10 mouse cellular contexts compared by ENCODE assay signal in the genomic region with DNA sequence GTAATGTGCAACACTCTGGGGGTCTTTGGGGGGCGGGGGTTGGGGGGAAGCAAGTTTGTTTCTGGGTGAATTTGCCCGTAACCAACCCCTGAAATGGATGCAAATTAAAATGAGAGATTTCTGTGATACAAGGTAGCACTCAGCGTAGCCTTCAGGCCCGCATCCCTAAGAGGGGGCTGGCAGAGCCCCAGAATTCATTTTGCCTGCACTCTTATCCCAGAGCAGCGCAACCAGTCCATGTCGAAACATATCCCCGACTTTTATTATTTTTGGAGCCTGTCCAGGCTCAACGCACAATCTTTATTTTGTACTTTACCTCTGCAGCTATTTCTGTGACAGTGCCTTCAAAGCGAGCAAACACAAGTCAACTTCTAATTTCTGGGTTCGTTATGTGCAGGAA.
A peak's percentile ranks its signal among the peaks of the same experiment; 100 is the strongest.
DNase-seq lines count a peak whose midpoint lies in the region; ATAC-seq and TF ChIP-seq lines count a peak whose summit lies in the region.
"Had no signal": no experiment of that assay in that cellular context is flagged by ENCODE, and none has a peak within 500 bp of the region (broad histone marks: within the 10 kb centered on the region; RNA-seq: fewer than 3 reads in every experiment).

No protein-coding gene starts in this region.

- H3K4me3 ChIP-seq in kidney, embryonic 14.5 days (ENCODE audit: low read length): 0 out of 2 replicates have a peak overlapping the region, but pooled peaks have one; percentile 30
- H3K4me3 ChIP-seq in heart, embryonic 16.5 days (ENCODE audit: low read length): peak overlapping the region; percentile 40
- H3K4me3 ChIP-seq in midbrain, embryonic 11.5 days (ENCODE audit: low read depth, low read length): no peak overlapping the region
- H3K4me3 ChIP-seq: liver, embryonic 13.5 days had no signal

- no peak overlapping the region for H3K27ac ChIP-seq in kidney, embryonic 14.5 days (ENCODE audit: low read depth, low read length)
- no peak overlapping the region for H3K27ac ChIP-seq in heart, embryonic 16.5 days (ENCODE audit: low read length)
- H3K27ac ChIP-seq in midbrain, embryonic 11.5 days (ENCODE audit: low read depth, low read length): no peak overlapping the region
- H3K27ac ChIP-seq: liver, embryonic 13.5 days had no signal

- 38% methylated on average over 10 of the region's 10 CpGs for WGBS in kidney, embryonic 14.5 days
- 24% methylated on average over 10 of the region's 10 CpGs for WGBS in heart, embryonic 16.5 days
- 63% methylated on average over 10 of the region's 10 CpGs for WGBS in midbrain, embryonic 11.5 days

- no peak for TF ChIP-seq POLR2A in brain, embryonic 14.5 days (IDR thresholded peaks at IDR 0.05; ENCODE audit: borderline replicate concordance, extremely low read depth, insufficient read depth, insufficient read length, poor library complexity, severe bottlenecking)

- H3K36me3 ChIP-seq in kidney, embryonic 14.5 days (ENCODE audit: control insufficient read depth, insufficient read depth, low read length): no peaks in the 10 kb centered on the region
- no peaks in the 10 kb centered on the region for H3K36me3 ChIP-seq in heart, embryonic 16.5 days (ENCODE audit: control insufficient read depth, insufficient read depth)
- H3K36me3 ChIP-seq in midbrain, embryonic 11.5 days (ENCODE audit: control insufficient read depth, insufficient read depth, low read length): no peaks in the 10 kb centered on the region
- H3K36me3 ChIP-seq: G1E; liver, embryonic 13.5 days had no signal

- ATAC-seq in kidney, embryonic 14.5 days (ENCODE audit: low FRiP score, low TSS enrichment): 0 out of 2 replicates have a peak, but pooled peaks have one; percentile 40
- no peak for ATAC-seq in heart, embryonic 16.5 days (replicated peaks; ENCODE audit: extremely low read depth, insufficient read depth, low FRiP score)
- ATAC-seq in midbrain, embryonic 11.5 days (ENCODE audit: low FRiP score): no peak

- DNase-seq in kidney, adult 8-10 months: no peak
- peak; percentile 50 for DNase-seq in brain, embryonic 14.5 days (ENCODE audit: low read depth)
- DNase-seq in midbrain, embryonic 11.5 days (ENCODE audit: low spot score, missing footprints): peak; percentile 83
- no peak for DNase-seq in left cerebral cortex, postnatal 25 days (ENCODE audit: low spot score in 2 of 2)
- DNase-seq in embryo, embryonic 10.5 days (ENCODE audit: low spot score): no peak
- DNase-seq in ovary, adult 18-20 months (ENCODE audit: low spot score): no peak
- DNase-seq: liver, embryonic 13.5 days had no signal

- no peak for TF ChIP-seq CTCF in brain, embryonic 14.5 days (IDR thresholded peaks at IDR 0.05; ENCODE audit: borderline replicate concordance, extremely low read depth, insufficient read depth, insufficient read length)

- no peaks in the 10 kb centered on the region for H3K9me3 ChIP-seq in kidney, embryonic 14.5 days (ENCODE audit: control insufficient read depth, low read length)
- H3K9me3 ChIP-seq in heart, embryonic 16.5 days (replicated peaks; ENCODE audit: control insufficient read depth, low read length): no peaks in the 10 kb centered on the region
- H3K9me3 ChIP-seq in midbrain, embryonic 11.5 days (ENCODE audit: control insufficient read depth, low read length): no peaks in the 10 kb centered on the region
- H3K9me3 ChIP-seq: liver, embryonic 13.5 days had no signal

- intact Hi-C loops in left cerebral cortex, postnatal 25 days (cut with DNase I): no loop called here

- H3K27me3 ChIP-seq in kidney, embryonic 14.5 days (ENCODE audit: control insufficient read depth, insufficient read depth, low read length): no peaks in the 10 kb centered on the region
- H3K27me3 ChIP-seq in heart, embryonic 16.5 days (ENCODE audit: control insufficient read depth, insufficient read depth, low read length): no peaks in the 10 kb centered on the region
- no peaks in the 10 kb centered on the region for H3K27me3 ChIP-seq in midbrain, embryonic 11.5 days (ENCODE audit: control insufficient read depth, insufficient read depth, low read length)
- H3K27me3 ChIP-seq: liver, embryonic 13.5 days had no signal

- H3K9ac ChIP-seq in kidney, embryonic 14.5 days (ENCODE audit: low read depth, low read length): no peak overlapping the region
- no peak overlapping the region; the same call in 1 of the 2 replicates for H3K9ac ChIP-seq in heart, embryonic 16.5 days (ENCODE audit: low read length)
- H3K9ac ChIP-seq in midbrain, embryonic 11.5 days (ENCODE audit: low read length): no peak overlapping the region
- H3K9ac ChIP-seq: liver, embryonic 13.5 days had no signal

- H3K4me1 ChIP-seq in kidney, embryonic 14.5 days (ENCODE audit: control insufficient read depth, insufficient read depth, low read length): 0 out of 2 replicates have a peak, but pooled peaks cover 3% of the 10 kb centered on the region
- 0 out of 2 replicates have a peak, but pooled peaks cover 5% of the 10 kb centered on the region for H3K4me1 ChIP-seq in heart, embryonic 16.5 days (ENCODE audit: control insufficient read depth, insufficient read depth, low read length)
- peaks cover 14% of the 10 kb centered on the region; the same call in 1 of the 2 replicates for H3K4me1 ChIP-seq in midbrain, embryonic 11.5 days (ENCODE audit: control insufficient read depth, insufficient read depth, low read length)
- H3K4me1 ChIP-seq: liver, embryonic 13.5 days had no signal

- H3K4me2 ChIP-seq in kidney, embryonic 14.5 days (replicated peaks; ENCODE audit: low read depth, low read length): peak overlapping the region; percentile 48
- H3K4me2 ChIP-seq in heart, embryonic 16.5 days (ENCODE audit: low read depth, low read length): peak overlapping the region; percentile 65
- peak overlapping the region; percentile 48; the same call in 1 of the 2 replicates for H3K4me2 ChIP-seq in midbrain, embryonic 11.5 days

Comparison
In these comparisons a context has a peak if more than half of its experiments do, and no peak if none do; other contexts are left out.
1. DNase-seq: peak in brain, embryonic 14.5 days (single experiment) and midbrain, embryonic 11.5 days (single experiment); none in kidney, adult 8-10 months (0 of 2), left cerebral cortex, postnatal 25 days (0 of 2), embryo, embryonic 10.5 days (single experiment) and ovary, adult 18-20 months (single experiment).
2. Peak in every context shown above with its lines, with median percentiles within 50 percentile points of each other: H3K4me2 ChIP-seq.